In the genomic region with DNA sequence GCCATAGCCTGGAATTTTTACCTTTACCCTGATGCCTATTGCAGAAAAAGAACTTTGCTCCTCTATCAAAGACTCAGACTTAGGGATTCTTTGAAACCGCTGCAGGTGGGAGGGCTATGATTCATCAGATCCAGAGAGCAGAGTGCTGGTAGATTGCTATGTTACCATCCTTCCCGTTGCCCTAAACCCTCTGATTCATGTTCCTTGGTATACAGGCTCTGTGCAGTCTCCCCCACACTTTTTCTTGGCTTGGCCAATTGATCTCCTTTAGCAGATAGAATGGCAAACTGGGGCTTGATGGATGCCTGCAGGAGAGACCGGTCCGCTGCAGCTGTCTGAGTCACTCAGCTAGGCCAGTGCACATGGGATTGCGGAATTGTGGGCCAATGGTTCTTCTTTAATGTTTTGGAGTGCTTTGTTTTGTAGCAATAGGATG, we compare ENCODE assay signal across 13 mouse cellular contexts.
DNase-seq lines count a peak whose midpoint lies in the region.
"Had no signal": no experiment of that assay in that cellular context is flagged by ENCODE, and none has a peak within 500 bp of the region (broad histone marks: within the 10 kb centered on the region; RNA-seq: fewer than 3 reads in every experiment).

No protein-coding gene starts in this region.

- DNase-seq in layer of hippocampus, adult 18-20 months (ENCODE audit: low spot score in 2 of 2), result peak; percentile 6 to 23
- DNase-seq in layer of hippocampus, postnatal 25 days (ENCODE audit: extremely low spot score in 1 of 2, low spot score in 1 of 2), result no peak
- peak; percentile 17 for DNase-seq in right cerebral cortex, postnatal 25 days
- DNase-seq in right cerebral cortex, postnatal 36 days (ENCODE audit: low spot score in 2 of 2), result no peak
- DNase-seq in left cerebral cortex, adult 8-10 months (ENCODE audit: low spot score in 2 of 2), result peak; percentile 10 to 35
- no peak for DNase-seq in cerebellum, adult 9-11 months
- DNase-seq in thymus, postnatal 36 days, result no peak
- DNase-seq in urinary bladder, postnatal 10 days (ENCODE audit: low spot score), result no peak
- DNase-seq: cerebellum, adult 18-20 months; gastrocnemius, postnatal 25 days; kidney, adult 2 months; kidney, postnatal 36 days; lung, adult 18-20 months had no signal

Comparison
In these comparisons a context has a peak if more than half of its experiments do, and no peak if none do; other contexts are left out.
1. DNase-seq: peak in layer of hippocampus, adult 18-20 months (2 of 2), right cerebral cortex, postnatal 25 days (single experiment) and left cerebral cortex, adult 8-10 months (2 of 2); none in layer of hippocampus, postnatal 25 days (0 of 2), right cerebral cortex, postnatal 36 days (0 of 2), cerebellum, adult 9-11 months (single experiment), thymus, postnatal 36 days (0 of 2) and urinary bladder, postnatal 10 days (single experiment).